Comparison of ENCODE assay signal across 16 mouse cellular contexts in the genomic region with DNA sequence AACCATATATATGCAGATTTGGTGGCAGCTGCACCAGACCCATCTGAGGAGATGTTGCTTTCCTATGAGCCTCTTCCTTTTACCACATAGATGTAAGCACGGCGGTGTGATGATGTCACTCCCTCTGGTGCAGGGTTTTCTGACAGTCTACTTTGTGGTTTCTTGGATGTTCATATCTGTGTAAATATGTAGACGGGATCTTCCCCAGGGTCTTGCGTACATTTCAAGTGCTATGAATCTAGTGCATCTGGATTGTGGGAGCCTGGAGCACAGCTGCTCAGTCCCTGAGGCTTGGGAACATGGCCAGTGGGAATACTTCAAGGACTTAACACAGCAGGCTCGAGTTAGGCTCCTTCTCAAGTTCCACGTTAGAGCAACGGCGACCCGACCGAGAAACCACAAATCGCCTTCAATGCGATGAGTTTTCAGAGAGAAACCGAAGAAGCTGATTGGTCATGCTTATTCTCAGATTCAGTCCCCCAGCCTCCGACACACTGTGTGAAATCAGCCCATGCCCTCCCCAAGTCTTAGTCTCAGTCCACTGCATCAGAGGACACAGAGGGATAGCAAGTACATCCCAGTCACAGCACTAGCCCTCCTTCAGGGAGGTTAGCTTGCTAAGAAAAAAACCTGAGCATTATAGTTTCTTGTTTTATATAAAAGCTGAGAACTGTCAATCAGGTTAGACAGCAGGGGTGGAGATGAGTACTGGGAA.
DNase-seq lines count a peak whose midpoint lies in the region; ATAC-seq lines count a peak whose summit lies in the region.
"Had no signal": no experiment of that assay in that cellular context is flagged by ENCODE, and none has a peak within 500 bp of the region (broad histone marks: within the 10 kb centered on the region; RNA-seq: fewer than 3 reads in every experiment).

No protein-coding gene starts in this region.

- H3K36me3 ChIP-seq in kidney, embryonic 14.5 days (ENCODE audit: control insufficient read depth, insufficient read depth, low read length), result no peaks in the 10 kb centered on the region
- H3K36me3 ChIP-seq in embryonic facial prominence, embryonic 11.5 days (replicated peaks; ENCODE audit: control insufficient read depth, insufficient read depth, low read depth, low read length), result no peaks in the 10 kb centered on the region
- H3K36me3 ChIP-seq in limb, embryonic 12.5 days, result no peaks in the 10 kb centered on the region
- H3K36me3 ChIP-seq: hindbrain, embryonic 15.5 days; limb, embryonic 15.5 days; neural tube, embryonic 12.5 days had no signal

- H3K27me3 ChIP-seq in kidney, embryonic 14.5 days (ENCODE audit: control insufficient read depth, insufficient read depth, low read length), result no peaks in the 10 kb centered on the region
- H3K27me3 ChIP-seq in embryonic facial prominence, embryonic 11.5 days (ENCODE audit: control insufficient read depth, insufficient read depth, low read length), result no peaks in the 10 kb centered on the region
- peaks cover 6% of the 10 kb centered on the region; the same call in 1 of the 2 replicates for H3K27me3 ChIP-seq in limb, embryonic 12.5 days
- H3K27me3 ChIP-seq: hindbrain, embryonic 15.5 days; limb, embryonic 15.5 days; megakaryocyte, embryonic 14.5 days; neural tube, embryonic 12.5 days had no signal

- no peaks in the 10 kb centered on the region for H3K4me1 ChIP-seq in kidney, embryonic 14.5 days (ENCODE audit: control insufficient read depth, insufficient read depth, low read length)
- H3K4me1 ChIP-seq in embryonic facial prominence, embryonic 11.5 days (ENCODE audit: control insufficient read depth, insufficient read depth, low read length), result peaks cover 3% of the 10 kb centered on the region; the same call in 1 of the 2 replicates
- H3K4me1 ChIP-seq in limb, embryonic 12.5 days (replicated peaks), result peaks cover 11% of the 10 kb centered on the region; the same call in 1 of the 2 replicates
- H3K4me1 ChIP-seq: hindbrain, embryonic 15.5 days; neural tube, embryonic 12.5 days had no signal

- ATAC-seq in kidney, embryonic 14.5 days (ENCODE audit: low FRiP score, low TSS enrichment), result peak; percentile 51; the same call in 1 of the 2 replicates
- ATAC-seq in embryonic facial prominence, embryonic 11.5 days (replicated peaks; ENCODE audit: insufficient number of reproducible peaks, low FRiP score, low TSS enrichment, low read depth), result peak; percentile 84
- ATAC-seq in limb, embryonic 12.5 days (ENCODE audit: insufficient number of reproducible peaks, insufficient read depth, low FRiP score, low TSS enrichment, low read depth), result peak; percentile 61; the same call in 1 of the 2 replicates

- H3K4me2 ChIP-seq in kidney, embryonic 14.5 days (replicated peaks; ENCODE audit: low read depth, low read length), result no peak overlapping the region
- no peak overlapping the region for H3K4me2 ChIP-seq in embryonic facial prominence, embryonic 11.5 days (ENCODE audit: low read depth, low read length)
- H3K4me2 ChIP-seq in limb, embryonic 12.5 days, result no peak overlapping the region
- H3K4me2 ChIP-seq: hindbrain, embryonic 15.5 days; limb, embryonic 15.5 days; neural tube, embryonic 12.5 days had no signal

- no peak overlapping the region for H3K4me3 ChIP-seq in kidney, embryonic 14.5 days (ENCODE audit: low read length)
- H3K4me3 ChIP-seq in embryonic facial prominence, embryonic 11.5 days (ENCODE audit: low read depth, low read length), result no peak overlapping the region
- no peak overlapping the region for H3K4me3 ChIP-seq in limb, embryonic 12.5 days (replicated peaks)
- H3K4me3 ChIP-seq: hindbrain, embryonic 15.5 days; limb, embryonic 15.5 days; megakaryocyte, embryonic 14.5 days; neural tube, embryonic 12.5 days had no signal

- H3K27ac ChIP-seq in kidney, embryonic 14.5 days (ENCODE audit: low read depth, low read length), result no peak overlapping the region
- H3K27ac ChIP-seq in embryonic facial prominence, embryonic 11.5 days (replicated peaks; ENCODE audit: low read depth, low read length), result no peak overlapping the region
- no peak overlapping the region for H3K27ac ChIP-seq in limb, embryonic 12.5 days
- H3K27ac ChIP-seq: hindbrain, embryonic 15.5 days; limb, embryonic 15.5 days; neural tube, embryonic 12.5 days had no signal

- DNase-seq in kidney, adult 11 months, result no peak
- peak; percentile 42 for DNase-seq in 3T3-L1 (ENCODE audit: low read depth, low spot score)
- DNase-seq in embryonic facial prominence, embryonic 11.5 days (ENCODE audit: low spot score), result peak; percentile 78
- DNase-seq in cerebellum, postnatal 10 days, result no peak
- DNase-seq in urinary bladder, postnatal 10 days (ENCODE audit: low spot score), result no peak
- DNase-seq in heart, adult 11 months, result no peak
- DNase-seq: cerebellum, adult 11 months; lung, adult 2 months; right cerebral cortex, postnatal 4 days; thymus, postnatal 4 days had no signal

- WGBS in kidney, embryonic 14.5 days, result 58% methylated on average over 14 of the region's 14 CpGs
- WGBS in embryonic facial prominence, embryonic 11.5 days, result 46% methylated on average over 14 of the region's 14 CpGs
- 65% methylated on average over 14 of the region's 14 CpGs for WGBS in limb, embryonic 12.5 days

- H3K9ac ChIP-seq in kidney, embryonic 14.5 days (ENCODE audit: low read depth, low read length), result no peak overlapping the region
- H3K9ac ChIP-seq in embryonic facial prominence, embryonic 11.5 days (replicated peaks; ENCODE audit: low read length), result no peak overlapping the region
- no peak overlapping the region for H3K9ac ChIP-seq in limb, embryonic 12.5 days (replicated peaks)
- H3K9ac ChIP-seq: hindbrain, embryonic 15.5 days; limb, embryonic 15.5 days; neural tube, embryonic 12.5 days had no signal

- H3K9me3 ChIP-seq in kidney, embryonic 14.5 days (ENCODE audit: control insufficient read depth, low read length), result no peaks in the 10 kb centered on the region
- H3K9me3 ChIP-seq in embryonic facial prominence, embryonic 11.5 days (replicated peaks; ENCODE audit: control insufficient read depth, low read length), result no peaks in the 10 kb centered on the region
- no peaks in the 10 kb centered on the region for H3K9me3 ChIP-seq in limb, embryonic 12.5 days
- H3K9me3 ChIP-seq: hindbrain, embryonic 15.5 days; limb, embryonic 15.5 days; neural tube, embryonic 12.5 days had no signal

Comparison
In these comparisons a context has a peak if more than half of its experiments do, and no peak if none do; other contexts are left out.
1. DNase-seq: peak in 3T3-L1 (single experiment) and embryonic facial prominence, embryonic 11.5 days (single experiment); none in kidney, adult 11 months (single experiment), cerebellum, postnatal 10 days (0 of 2), urinary bladder, postnatal 10 days (single experiment) and heart, adult 11 months (single experiment).
2. Peak in every context shown above with its lines, with median percentiles within 50 percentile points of each other: ATAC-seq.